Mouse (Mus musculus) CH12.LX (cell line): ENCODE data around the gene Olfr15. TPM values are rescaled to one million over a fixed set of nuclear protein-coding genes. Genes with fewer than 3 reads are reported as not detected.

Experiments used
- DNase-seq: peaks from one replicate; pipeline ENCODE4 v3.0.0-alpha.2; 2013; ENCODE audit errors: extremely low read depth
- H3K27ac ChIP-seq: 2 replicates; pipeline ENCODE4 v1.5.1; 2012; ENCODE audit warnings: low read depth, mild to moderate bottlenecking, control low read depth, moderate library complexity; ENCODE audit not compliant: insufficient read depth
- H3K27me3 ChIP-seq: replicated peaks from 2 replicates; pipeline ENCODE3; 2012; ENCODE audit warnings: inconsistent platforms
- H3K36me3 ChIP-seq, 2 experiments: replicated peaks in 1 of 2; 2 replicates each; pipeline versions ENCODE3 to v1.6.1; 2012; ENCODE audit warnings: inconsistent platforms in 1 of 2, low read length in 1 of 2, mild to moderate bottlenecking in 1 of 2, mixed read lengths in 1 of 2, moderate library complexity in 1 of 2; ENCODE audit not compliant: control insufficient read depth in 1 of 2, insufficient read depth in 1 of 2
- H3K4me1 ChIP-seq, 2 experiments: 2 replicates each; pipeline ENCODE4 v1.6.1; 2012; ENCODE audit warnings: inconsistent platforms in 1 of 2, moderate library complexity in 1 of 2; ENCODE audit not compliant: insufficient read depth in 2 of 2, control insufficient read depth in 1 of 2
- H3K4me2 ChIP-seq: 2 replicates; pipeline ENCODE4 v1.6.1; 2012; ENCODE audit warnings: low read depth, mild to moderate bottlenecking, control low read depth; ENCODE audit not compliant: poor library complexity, insufficient read depth, severe bottlenecking
- H3K4me3 ChIP-seq, 3 experiments: fragments of 150-350 bp in 1 of 3; sonication (generic) in 1 of 3; replicated peaks in 1 of 3; 2 replicates each; pipeline versions ENCODE3 to v1.5.1; 2011 to 2012; ENCODE audit warnings: low read depth in 2 of 3, low read length in 2 of 3, mild to moderate bottlenecking in 2 of 3, moderate library complexity in 2 of 3, control low read depth in 1 of 3, improper control_type of control experiment in 1 of 3, inconsistent platforms in 1 of 3, mixed read lengths in 1 of 3; ENCODE audit not compliant: poor library complexity in 1 of 3
- H3K79me2 ChIP-seq: replicated peaks from 2 replicates; pipeline ENCODE4 v1.6.1; 2012; ENCODE audit warnings: mild to moderate bottlenecking, moderate library complexity; ENCODE audit not compliant: control insufficient read depth, poor library complexity, insufficient read depth, severe bottlenecking; ENCODE audit errors: extremely low read depth
- H3K9ac ChIP-seq: 2 replicates; pipeline ENCODE4 v1.6.1; 2012; ENCODE audit warnings: low read depth, mild to moderate bottlenecking, control low read depth, moderate library complexity; ENCODE audit not compliant: insufficient read depth
- H3K9me3 ChIP-seq: replicated peaks from 2 replicates; pipeline ENCODE3; 2012; ENCODE audit warnings: low read length, inconsistent platforms, mixed read lengths
- CHD2 ChIP-seq: IDR thresholded peaks from 2 replicates; pipeline ENCODE4 v1.6.1; 2011; ENCODE audit warnings: low read length, improper control_type of control experiment
- CTCF ChIP-seq, 2 experiments: IDR thresholded peaks in 1 of 2; conservative IDR thresholded peaks in 1 of 2; 2 replicates each; pipeline ENCODE4 v1.5.1; 2011 to 2012; ENCODE audit warnings: low read depth in 2 of 2, low read length in 2 of 2, improper control_type of control experiment in 1 of 2, inconsistent platforms in 1 of 2, mild to moderate bottlenecking in 1 of 2, moderate library complexity in 1 of 2
- ELF1 ChIP-seq: IDR thresholded peaks from 2 replicates; pipeline ENCODE4 v1.6.1; 2014; ENCODE audit warnings: low read depth, mild to moderate bottlenecking, inconsistent platforms, low read length, improper control_type of control experiment
- EP300 ChIP-seq: IDR thresholded peaks from 2 replicates; pipeline ENCODE4 v1.6.1; 2011; ENCODE audit warnings: low read length, improper control_type of control experiment
- ETS1 ChIP-seq: conservative IDR thresholded peaks from 2 replicates; pipeline ENCODE4 v1.6.1; 2012; ENCODE audit warnings: low read depth, mild to moderate bottlenecking, inconsistent platforms, low read length, improper control_type of control experiment, moderate library complexity
- HCFC1 ChIP-seq: IDR thresholded peaks from 2 replicates; pipeline ENCODE4 v1.6.1; 2012; ENCODE audit warnings: low read depth, mild to moderate bottlenecking, inconsistent platforms, low read length, improper control_type of control experiment
- IRF4 ChIP-seq: IDR thresholded peaks from 2 replicates; pipeline ENCODE4 v1.6.1; 2014; ENCODE audit warnings: low read depth, mild to moderate bottlenecking, inconsistent platforms, low read length, improper control_type of control experiment
- JUND ChIP-seq: conservative IDR thresholded peaks from 2 replicates; pipeline ENCODE4 v1.6.1; 2011; ENCODE audit warnings: low read depth, low read length, improper control_type of control experiment
- MEF2A ChIP-seq: IDR thresholded peaks from 2 replicates; pipeline ENCODE4 v1.6.1; 2014; ENCODE audit warnings: low read depth, mild to moderate bottlenecking, inconsistent platforms, low read length, improper control_type of control experiment, borderline replicate concordance
- MXI1 ChIP-seq: IDR thresholded peaks from 2 replicates; pipeline ENCODE4 v1.6.1; 2011; ENCODE audit warnings: mild to moderate bottlenecking, low read depth, low read length, improper control_type of control experiment
- NELFE ChIP-seq: IDR thresholded peaks from 2 replicates; pipeline ENCODE4 v1.6.1; 2011; ENCODE audit warnings: low read depth, low read length, improper control_type of control experiment
- NRF1 ChIP-seq: IDR thresholded peaks from 2 replicates; pipeline ENCODE4 v1.6.1; 2014; ENCODE audit warnings: low read depth, mild to moderate bottlenecking, inconsistent platforms, low read length, improper control_type of control experiment, moderate library complexity
- PAX5 ChIP-seq: IDR thresholded peaks from 2 replicates; pipeline ENCODE4 v1.6.1; 2012; ENCODE audit warnings: low read length, inconsistent platforms, mixed read lengths
- POLR2A ChIP-seq: IDR thresholded peaks from 2 replicates; pipeline ENCODE4 v1.6.1; 2011; ENCODE audit warnings: low read depth, mild to moderate bottlenecking, improper control_type of control experiment, low read length
- POLR2AphosphoS2 ChIP-seq: IDR thresholded peaks from 2 replicates; pipeline ENCODE4 v1.6.1; 2011; ENCODE audit warnings: low read depth, low read length, improper control_type of control experiment
- RAD21 ChIP-seq: IDR thresholded peaks from 2 replicates; pipeline ENCODE4 v1.6.1; 2011; ENCODE audit warnings: low read depth, mild to moderate bottlenecking, low read length, improper control_type of control experiment, moderate library complexity
- RCOR1 ChIP-seq: conservative IDR thresholded peaks from 2 replicates; pipeline ENCODE4 v1.6.1; 2012; ENCODE audit warnings: low read depth, mild to moderate bottlenecking, inconsistent platforms, low read length, improper control_type of control experiment
- SMC3 ChIP-seq: IDR thresholded peaks from 2 replicates; pipeline ENCODE4 v1.6.1; 2011; ENCODE audit warnings: low read depth, low read length, improper control_type of control experiment
- TCF12 ChIP-seq: IDR thresholded peaks from 2 replicates; pipeline ENCODE4 v1.6.1; 2014; ENCODE audit warnings: low read depth, mild to moderate bottlenecking, inconsistent platforms, low read length, improper control_type of control experiment
- UBTF ChIP-seq: IDR thresholded peaks from 2 replicates; pipeline ENCODE4 v1.6.1; 2012; ENCODE audit warnings: low read depth, mild to moderate bottlenecking, inconsistent platforms, low read length, improper control_type of control experiment, moderate library complexity
- USF1 ChIP-seq: IDR thresholded peaks from 2 replicates; pipeline ENCODE4 v1.6.1; 2014; ENCODE audit warnings: low read depth, mild to moderate bottlenecking, inconsistent platforms, low read length, improper control_type of control experiment
- ZC3H11A ChIP-seq: IDR thresholded peaks from 2 replicates; pipeline ENCODE4 v1.6.1; 2012; ENCODE audit warnings: low read depth, mild to moderate bottlenecking, inconsistent platforms, low read length, improper control_type of control experiment
- ZKSCAN1 ChIP-seq: IDR thresholded peaks from 2 replicates; pipeline ENCODE4 v1.6.1; 2012; ENCODE audit warnings: low read depth, inconsistent platforms, low read length, improper control_type of control experiment, borderline replicate concordance
- ZNF384 ChIP-seq: IDR thresholded peaks from 2 replicates; pipeline ENCODE4 v1.6.1; 2012; ENCODE audit warnings: low read depth, low read length, improper control_type of control experiment, inconsistent platforms
- dilution Hi-C: fragments of 300-500 bp; cut with MboI; formaldehyde crosslinking; loops from 2 replicates; pipeline ENCODE4 v1.14.3; 2020; ENCODE audit warnings: low sequenced_read_pairs; ENCODE audit not compliant: extremely low pct_unique_long_range_greater_than_20kb, extremely low pct_ligation_motif_present
- in situ Hi-C: fragments of 300-500 bp; cut with MboI; formaldehyde crosslinking; loops from 3 replicates; pipeline ENCODE4 v1.14.3; 2019; ENCODE audit warnings: low sequenced_read_pairs, low pct_ligation_motif_present, low pct_unique_long_range_greater_than_20kb, mixed read lengths
- polyA plus RNA-seq: library from polyadenylated mRNA; unstranded; fragments of >175 nt; gene quantifications from 2 replicates; pipeline ENCODE4 v1.2.1, GENCODE M21; 2012; ENCODE audit warnings: low read depth; ENCODE audit not compliant: insufficient read length
- total RNA-seq, 2 experiments: library from RNA; depleted of rRNA; stranded (reverse); fragments of 300-350 nt in 1 of 2; fragments of >200 nt in 1 of 2; gene quantifications; 2 replicates each; pipeline ENCODE4 v1.2.3; 2012 to 2014

Olfr15 gene
- total and polyA plus RNA-seq, 3 experiments: not detected

GRCm38 (mm10) chr16:3839157-3839885 is 8.6 kb downstream of the Olfr15 start (continued):
- no peak for TF ChIP-seq JUND
- peak; percentile 82 for TF ChIP-seq SMC3
- TF ChIP-seq MEF2A: no peak
- TF ChIP-seq ZKSCAN1: no peak
- TF ChIP-seq HCFC1: no peak
- no peak for TF ChIP-seq PAX5
- TF ChIP-seq CHD2: no peak
- TF ChIP-seq ETS1: no peak
- TF ChIP-seq UBTF: no peak

DNA sequence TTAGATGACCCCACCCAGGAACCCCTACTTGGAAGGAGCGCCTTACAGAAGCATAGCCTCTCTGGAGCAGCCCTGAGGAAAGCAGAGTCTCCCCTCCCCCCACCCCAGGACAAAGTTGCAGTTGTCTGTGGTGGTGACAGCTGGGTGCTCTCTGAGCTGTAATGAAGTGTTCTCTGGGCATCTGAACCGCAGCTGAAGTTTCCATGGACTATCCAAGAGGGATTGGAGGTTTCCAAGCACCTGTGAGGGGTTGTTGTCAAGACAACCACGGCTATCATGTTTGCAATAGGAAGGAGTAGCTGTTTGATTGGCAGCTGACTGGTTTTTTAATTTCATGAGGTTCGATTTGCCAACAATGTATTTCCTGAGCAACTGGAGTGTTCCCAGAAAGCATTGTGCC is 12.3 kb downstream of the Olfr15 start:
- H3K4me1 ChIP-seq: peaks cover 6 to 18% of the 10 kb centered on the region in 2 experiments
- no peaks in the 10 kb centered on the region for H3K36me3 ChIP-seq
- H3K27ac ChIP-seq: no peak overlapping the region
- no peak overlapping the region for H3K9ac ChIP-seq
- H3K4me3 ChIP-seq: no peak overlapping the region
- H3K79me2 ChIP-seq: no peaks in the 10 kb centered on the region
- H3K27me3 ChIP-seq: no peaks in the 10 kb centered on the region
- peak overlapping the region; percentile 48 for H3K4me2 ChIP-seq
- H3K9me3 ChIP-seq: no peaks in the 10 kb centered on the region
- TF ChIP-seq RAD21 (no peak), SMC3 (no peak), UBTF (no peak)
- dilution Hi-C loops (no loop called here), in situ Hi-C loops (loop anchor here (10.0 to 25.0 kb wide), 2 partner anchors 162 to 444 kb away; partner anchors contain the start of gene Slx4)
- no peak for DNase-seq

- in situ Hi-C loops: loop anchor here (10.0 to 25.0 kb wide), 2 partner anchors 161 to 444 kb away; partner anchors contain the start of gene Slx4
These were observed 13.1 kb downstream of the Olfr15 start for GRCm38 (mm10) chr16:3843796-3844195.

More at GRCm38 (mm10) chr16:3843796-3844195, 13.1 kb downstream of the Olfr15 start:
- Histone ChIP-seq H3K79me2 (no peaks in the 10 kb centered on the region), H3K4me2 (no peak overlapping the region), H3K4me3 (no peak overlapping the region), H3K36me3 (no peaks in the 10 kb centered on the region), H3K27me3 (no peaks in the 10 kb centered on the region), H3K4me1 (peaks cover 6 to 19% of the 10 kb centered on the region in 2 experiments), H3K9me3 (no peaks in the 10 kb centered on the region), H3K9ac (no peak overlapping the region), H3K27ac (no peak overlapping the region)
- TF ChIP-seq USF1 (no peak), NELFE (no peak), EP300 (no peak), MXI1 (no peak), POLR2A (no peak), IRF4 (no peak), ZNF384 (no peak), CTCF (conservative IDR thresholded peaks at IDR 0.05 in 1 of 2, IDR thresholded peaks at IDR 0.05 in 1 of 2; ENCODE audit: low read depth in 2 of 2, low read length in 2 of 2) (no peak), CHD2 (no peak), ZC3H11A (no peak), ELF1 (no peak), POLR2AphosphoS2 (no peak), RCOR1 (no peak), NRF1 (no peak), MEF2A (no peak), TCF12 (no peak), ZKSCAN1 (no peak)
- dilution Hi-C loops: no loop called here
- no peak for DNase-seq
